Mouse (Mus musculus) fat pad, adult 2 months (tissue): ENCODE measurements around the gene Ascl4.
A peak's percentile ranks its signal among the peaks of the same experiment; 100 is the strongest.

Source experiments
- DNase-seq: peaks from one replicate; pipeline ENCODE4 v3.0.0-alpha.2; 2011; ENCODE audit warnings: low read depth, low spot score; ENCODE audit errors: extremely low read depth

The Ascl4 gene

GRCm38 (mm10) chr10:85968731-85969130, 41.2 kb downstream of the Ascl4 start:
- no peak for DNase-seq

DNA sequence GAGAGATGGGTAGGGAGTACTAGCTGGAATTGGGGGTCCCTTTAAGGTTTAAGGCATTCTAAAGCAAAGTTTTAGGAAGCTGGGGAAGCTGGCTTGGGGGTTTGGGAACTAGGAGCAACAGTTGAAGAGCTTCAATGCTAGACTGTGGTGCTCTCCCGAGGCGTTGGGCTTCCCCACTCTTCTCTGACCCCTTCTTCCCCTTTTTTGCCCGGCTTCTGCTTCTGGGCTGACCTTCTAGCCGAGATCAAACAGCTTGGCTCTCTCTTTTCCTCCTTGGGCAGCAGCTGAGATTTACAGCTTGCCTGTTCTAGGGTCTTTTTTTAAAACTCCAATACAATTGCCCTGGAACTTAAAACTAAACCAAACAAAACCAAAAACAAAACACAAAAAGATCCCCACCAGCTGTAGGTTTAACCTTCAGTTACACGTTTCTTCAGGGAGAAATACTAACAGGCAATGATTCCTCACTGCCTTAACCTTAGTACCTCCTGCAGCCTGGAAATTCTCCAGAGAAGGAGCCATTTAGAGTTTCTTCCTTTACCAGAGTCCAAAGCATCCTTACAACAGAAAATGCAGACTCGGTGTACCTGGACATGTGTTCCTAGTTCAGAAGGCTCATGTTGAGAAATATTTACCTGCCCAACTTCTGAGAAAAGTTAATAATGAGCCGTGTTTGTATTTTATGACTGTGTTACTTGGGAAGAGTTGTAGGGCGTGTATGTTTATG, 42.6 kb downstream of the Ascl4 start:
- no peak for DNase-seq

DNA sequence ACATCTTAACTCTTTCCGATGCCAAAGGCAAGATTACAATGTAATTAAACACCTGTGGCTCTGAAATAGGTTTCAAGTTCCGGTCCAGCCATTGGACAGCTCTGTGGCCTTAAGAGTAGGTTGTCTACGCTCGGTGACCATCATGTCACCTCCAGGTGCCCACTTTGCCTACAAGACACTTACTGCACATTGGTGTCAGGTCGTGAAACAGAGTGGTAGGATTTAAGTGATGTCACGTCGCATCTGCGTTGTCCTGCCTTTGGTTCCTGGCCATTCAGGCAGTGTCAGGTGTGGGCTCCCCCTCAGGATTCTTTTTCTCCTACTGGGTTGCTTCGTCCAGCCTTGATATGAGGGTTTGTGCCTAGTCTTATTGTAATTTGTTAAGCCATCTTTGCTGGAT, 44.3 kb downstream of the Ascl4 start:
- DNase-seq: no peak

DNA sequence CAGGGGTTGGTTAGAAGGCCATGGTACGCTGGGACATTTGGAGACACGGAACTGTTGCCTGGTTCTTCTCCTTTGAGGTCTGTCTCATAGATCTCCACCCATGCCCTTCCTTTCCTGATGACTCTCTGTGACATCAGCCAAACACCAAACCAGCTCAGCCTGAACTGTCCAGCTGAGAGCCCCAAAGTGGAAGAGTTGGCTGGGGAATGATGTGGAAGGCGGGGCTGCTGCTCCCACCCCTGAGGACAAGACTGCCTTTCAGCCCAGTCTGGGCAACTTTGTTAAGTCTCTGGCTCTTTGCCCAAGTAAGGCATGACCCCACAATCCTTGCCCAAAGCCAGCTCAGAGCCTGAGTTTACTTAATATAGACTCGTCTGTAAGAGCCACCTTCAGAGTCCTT, 45.4 kb downstream of the Ascl4 start:
- no peak for DNase-seq

DNA sequence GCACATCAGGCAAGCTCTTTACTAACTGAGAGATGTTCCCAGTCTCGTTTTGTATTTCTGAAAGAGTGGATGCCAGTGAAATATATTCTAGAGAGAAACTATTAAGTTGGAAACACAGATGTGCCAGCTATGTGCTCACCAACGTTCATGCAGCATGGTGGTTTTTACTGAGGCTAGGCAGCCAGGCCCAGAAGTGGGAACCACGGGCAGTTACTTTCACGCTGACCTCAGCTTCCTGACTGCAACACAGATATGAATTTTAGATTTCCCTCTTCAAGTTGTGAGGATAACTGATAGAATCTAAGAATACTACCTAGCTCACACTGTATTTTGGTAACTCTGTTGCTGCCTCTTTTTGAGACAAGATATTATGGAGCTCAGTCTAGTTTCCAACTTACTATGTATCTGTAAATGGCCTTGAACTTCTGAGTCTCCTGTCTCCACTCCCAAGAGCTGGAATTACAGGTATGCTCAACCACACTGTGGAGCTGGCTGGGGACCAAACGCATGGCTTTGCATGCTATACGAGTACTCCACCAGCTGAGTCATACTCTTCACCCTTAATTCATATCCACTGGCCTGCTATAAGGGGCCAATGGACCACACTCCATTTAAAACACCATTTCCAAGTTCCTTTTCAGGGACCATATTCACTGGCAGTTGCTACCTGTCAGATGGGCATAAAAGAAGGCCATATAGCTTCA, 62.1 kb downstream of the Ascl4 start:
- no peak for DNase-seq

DNA sequence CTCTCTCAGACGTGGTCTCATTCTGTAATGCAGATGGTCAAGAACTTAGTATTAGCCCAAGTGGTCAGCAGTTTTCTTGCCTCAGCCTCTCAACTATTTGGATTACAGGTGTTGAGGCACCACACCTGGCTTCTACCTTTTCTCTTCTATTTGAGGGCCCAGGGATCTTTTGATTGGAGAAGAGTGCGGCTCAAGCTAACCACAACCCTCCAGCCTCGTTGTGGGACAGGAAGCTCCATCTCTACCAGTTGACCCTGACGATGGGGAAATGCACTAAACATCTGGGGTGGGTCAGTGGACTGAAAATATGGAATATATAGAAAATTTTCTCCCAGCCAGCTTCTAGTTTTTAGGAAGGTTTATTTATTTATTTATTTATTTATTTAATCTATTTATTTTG, 64.9 kb downstream of the Ascl4 start:
- DNase-seq: no peak

GRCm38 (mm10) chr10:85993836-85994235, 66.4 kb downstream of the Ascl4 start:
- DNase-seq: no peak

GRCm38 (mm10) chr10:85994543-85995104, 67.1 kb downstream of the Ascl4 start:
- peak; percentile 90 for DNase-seq
